Mouse (Mus musculus): ENCODE measurements around the gene Lsm4.

DNA sequence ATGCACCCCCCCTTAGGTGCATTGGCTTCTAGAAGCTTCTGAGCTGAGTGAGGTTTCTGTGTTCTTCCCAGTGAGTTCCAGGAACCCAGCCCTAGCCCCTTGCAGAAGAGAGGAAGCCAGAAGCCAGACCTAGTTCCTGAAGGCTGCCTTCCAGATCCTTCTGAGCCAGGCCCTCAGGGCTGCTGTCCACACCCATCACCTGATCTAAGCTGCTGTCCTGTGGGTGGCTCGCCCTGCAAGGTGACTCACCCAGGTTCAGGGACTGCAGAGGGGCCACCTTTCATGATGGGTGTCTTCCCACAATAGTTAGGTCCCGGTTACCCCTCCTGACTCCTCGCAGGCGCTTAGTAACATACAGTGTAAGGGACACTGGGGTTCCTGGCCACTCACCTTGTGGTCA, 6.4 kb downstream of the Lsm4 start:
- TF ChIP-seq CTCF (IDR thresholded peaks at IDR 0.05; ENCODE audit: low read depth) (no peak), EP300 (IDR thresholded peaks at IDR 0.05; ENCODE audit: low read depth) (no peak)
